Mouse (Mus musculus): ENCODE measurements around the gene Dtx4. TPM values are rescaled to one million over a fixed set of nuclear protein-coding genes. Genes with fewer than 3 reads are reported as not detected.

The Dtx4 gene
- total RNA-seq, 2 experiments from 2014 or later: 6.8 to 8.1 TPM

DNA sequence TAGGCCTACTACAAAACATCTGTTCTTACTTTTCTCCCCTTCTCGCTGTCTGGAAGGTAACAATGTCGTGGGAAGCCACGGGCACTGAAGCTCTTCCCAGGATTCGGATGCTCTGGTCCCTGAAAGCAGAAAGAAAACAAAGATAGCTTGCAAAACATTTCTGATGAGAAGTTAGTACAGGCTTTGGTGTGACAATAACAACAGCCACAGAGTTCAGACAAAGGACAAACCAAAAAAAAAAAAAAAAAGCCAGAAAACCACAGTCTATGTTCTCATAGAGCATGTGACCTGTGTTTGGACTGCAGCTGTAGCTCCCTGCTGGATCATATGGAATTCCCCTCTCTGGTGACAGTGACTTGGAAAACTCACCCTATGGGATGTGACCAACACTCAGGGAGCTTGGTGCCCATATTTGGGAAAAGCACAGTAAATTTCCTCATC, 28.0 kb downstream of the Dtx4 start:
- intact Hi-C loops (cut with DNase I): no loop called here
- no peak for DNase-seq (ENCODE audit: low spot score)

GRCm38 (mm10) chr19:12472381-12472976, 28.8 kb downstream of the Dtx4 start:
- no peak for DNase-seq (ENCODE audit: low spot score)
- intact Hi-C loops (cut with DNase I): no loop called here

DNA sequence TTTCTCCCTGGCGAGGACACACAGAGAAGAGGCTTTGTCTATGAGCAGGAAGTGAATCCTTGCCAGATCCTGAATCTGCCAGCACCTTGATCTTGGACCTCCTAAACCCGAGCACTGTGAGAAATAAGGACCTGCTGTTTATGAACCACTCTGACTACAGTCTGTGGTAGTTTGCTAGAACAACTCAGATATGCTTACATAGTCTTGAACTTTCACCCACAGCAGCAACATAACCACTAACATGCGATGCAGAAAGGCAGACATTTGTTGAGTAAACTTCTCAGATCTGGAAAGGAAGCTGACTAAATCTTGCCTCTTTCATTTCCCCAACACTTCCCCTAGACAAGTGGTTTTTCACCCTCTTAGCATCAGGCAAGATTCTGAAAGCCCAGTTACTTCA, 29.4 kb downstream of the Dtx4 start:
- intact Hi-C loops (cut with DNase I): no loop called here
- no peak for DNase-seq (ENCODE audit: low spot score)

DNA sequence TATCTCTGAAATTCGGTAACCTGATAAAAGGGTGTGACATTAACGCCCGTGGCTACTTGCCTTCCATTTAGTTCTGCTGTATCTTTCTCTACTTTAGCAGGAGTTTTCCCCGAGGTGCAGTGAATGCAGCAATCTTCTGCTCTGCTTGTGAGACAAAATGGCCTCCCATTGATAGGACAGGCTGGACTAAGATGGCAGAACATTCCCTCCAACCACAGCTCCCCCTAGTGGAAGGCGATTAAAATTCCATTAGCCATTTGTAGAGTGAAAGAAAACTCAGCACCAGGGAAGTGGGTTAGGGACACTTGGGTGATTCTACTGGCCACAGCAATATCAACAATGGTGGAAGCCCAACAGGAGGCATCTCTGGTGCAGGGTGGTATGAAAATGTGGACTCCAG, 33.8 kb downstream of the Dtx4 start:
- intact Hi-C loops (cut with DNase I): loop anchor here (5.0 kb wide), 2 partner anchors 35 to 125 kb away; partner anchors contain the start of gene Dtx4
- DNase-seq (ENCODE audit: low spot score): no peak

DNA sequence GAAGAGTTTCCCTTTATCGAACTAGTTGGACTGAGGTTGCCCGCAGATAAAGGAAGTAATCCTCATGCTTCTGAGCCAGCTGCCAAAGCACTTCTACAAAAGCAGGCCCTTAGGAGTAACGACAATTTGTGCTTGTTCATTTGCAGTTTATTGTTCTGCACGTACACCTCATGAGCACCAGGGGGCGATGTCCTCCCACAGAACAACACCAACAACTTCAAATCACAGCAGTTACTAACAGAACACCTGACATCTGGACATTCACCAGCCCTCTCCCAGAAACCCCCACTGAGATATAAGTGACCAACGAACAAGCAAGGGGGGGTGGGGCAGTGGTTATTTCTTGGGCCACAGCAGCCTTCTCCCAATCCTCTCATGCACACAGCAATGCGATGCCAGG, 35.0 kb downstream of the Dtx4 start:
- intact Hi-C loops (cut with DNase I): loop anchor here (5.0 kb wide), 2 partner anchors 36 to 126 kb away; partner anchors contain the start of gene Dtx4
- DNase-seq (ENCODE audit: low spot score): no peak

GRCm38 (mm10) chr19:12465530-12466144, 35.6 kb downstream of the Dtx4 start:
- intact Hi-C loops (cut with DNase I): loop anchor here (5.0 kb wide), 2 partner anchors 37 to 127 kb away; partner anchors contain the start of gene Dtx4
- DNase-seq (ENCODE audit: low spot score): no peak

- intact Hi-C loops (cut with DNase I): loop anchor here (5.0 kb wide), 2 partner anchors 38 to 128 kb away; partner anchors contain the start of gene Dtx4
- DNase-seq (ENCODE audit: low spot score): no peak
Measured at GRCm38 (mm10) chr19:12464674-12465073, 36.6 kb downstream of the Dtx4 start.

DNA sequence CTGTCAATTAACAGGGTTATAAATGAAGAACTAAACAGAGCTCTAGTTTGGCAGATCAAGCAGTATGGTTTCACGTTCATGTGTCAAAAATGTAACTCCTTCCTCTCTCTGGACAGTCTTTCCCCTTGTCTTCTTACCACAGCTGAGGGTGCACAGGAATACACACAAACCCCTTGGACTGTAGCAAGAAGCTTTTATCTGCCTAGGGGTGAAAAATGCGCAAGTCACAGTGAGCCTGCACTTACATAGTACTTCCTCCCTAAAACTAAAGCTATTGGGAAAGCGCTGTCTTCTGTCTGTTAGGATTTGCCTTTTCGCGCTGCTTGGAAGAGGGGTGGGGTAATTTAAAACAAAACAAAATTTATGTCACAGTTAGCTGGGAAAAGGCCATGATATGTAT, 37.1 kb downstream of the Dtx4 start:
- intact Hi-C loops (cut with DNase I): no loop called here
- no peak for DNase-seq (ENCODE audit: low spot score)

- intact Hi-C loops (cut with DNase I): no loop called here
- no peak for DNase-seq (ENCODE audit: low spot score)
Measured at GRCm38 (mm10) chr19:12463722-12464035, 37.6 kb downstream of the Dtx4 start.

- DNase-seq (ENCODE audit: low spot score): no peak
- intact Hi-C loops (cut with DNase I): no loop called here
Measured at GRCm38 (mm10) chr19:12462851-12463721, 38.2 kb downstream of the Dtx4 start.

- intact Hi-C loops (cut with DNase I): no loop called here
- DNase-seq (ENCODE audit: low spot score): no peak
Measured at GRCm38 (mm10) chr19:12460282-12461249, 40.7 kb downstream of the Dtx4 start, which contains the start of gene Mpeg1. Gene Mpeg1 (plus strand): TSS chr19:12460779.

- intact Hi-C loops (cut with DNase I): no loop called here
Measured at GRCm38 (mm10) chr19:12459516-12459915, 41.7 kb downstream of the Dtx4 start.

DNA sequence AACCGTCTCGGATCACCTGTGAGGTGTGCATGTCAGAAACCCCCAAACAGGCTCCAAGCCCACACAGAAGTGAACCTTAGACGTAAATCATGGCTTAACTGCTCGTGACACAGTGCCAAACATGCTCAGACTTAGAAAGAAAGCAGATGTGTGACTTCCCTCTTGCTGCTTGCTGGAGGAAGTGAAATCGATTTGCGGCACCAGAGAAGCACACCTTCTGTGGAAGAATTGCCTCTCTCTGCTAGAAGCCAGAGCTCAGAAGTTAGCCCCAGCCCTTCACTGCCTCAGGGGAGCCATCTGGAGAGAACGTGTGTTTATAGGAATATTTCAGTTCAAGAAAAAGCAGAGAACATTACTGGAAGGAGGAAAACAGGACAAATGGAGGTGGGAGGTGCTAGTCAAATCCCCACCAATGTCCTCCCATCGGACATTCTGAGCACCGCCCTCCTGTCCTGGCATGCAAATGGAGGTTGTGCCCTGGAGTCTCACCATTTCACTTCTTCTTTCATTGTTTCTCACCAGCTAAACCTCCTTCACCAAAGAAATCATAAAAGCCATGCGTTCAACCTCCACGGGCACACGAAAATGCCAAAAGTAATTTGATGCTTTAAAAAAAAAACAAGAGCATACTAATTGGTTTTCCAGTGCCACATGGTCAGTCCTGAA, 43.7 kb downstream of the Dtx4 start:
- no peak for DNase-seq (ENCODE audit: low spot score)
- intact Hi-C loops (cut with DNase I): no loop called here

More at GRCm38 (mm10) chr19:12459516-12459915, 41.7 kb downstream of the Dtx4 start:
- no peak for DNase-seq (ENCODE audit: low spot score)

DNA sequence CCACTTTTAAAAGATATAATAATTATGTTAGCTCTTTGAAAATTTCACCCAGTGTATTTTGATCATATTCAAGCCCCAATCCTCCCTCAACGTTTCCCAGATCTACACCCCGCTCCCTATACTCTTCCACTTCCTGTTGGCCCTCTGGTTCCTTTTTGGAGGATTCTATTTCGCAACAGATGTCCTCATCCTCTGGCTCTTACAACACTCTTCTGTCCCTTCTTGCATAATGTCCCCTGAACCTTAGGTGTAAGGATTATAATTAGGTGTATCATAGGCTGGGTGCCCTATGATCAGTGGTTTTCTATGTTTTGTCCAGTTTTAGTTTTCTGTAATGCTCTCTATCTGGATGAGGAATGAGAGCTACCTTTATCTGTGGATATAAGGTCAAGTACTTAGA, 56.2 kb downstream of the Dtx4 start:
- no peak for DNase-seq (ENCODE audit: low spot score)
- intact Hi-C loops (cut with DNase I): no loop called here

- DNase-seq (ENCODE audit: low spot score): no peak
- intact Hi-C loops (cut with DNase I): no loop called here
Measured at GRCm38 (mm10) chr19:12442560-12442959, 58.7 kb downstream of the Dtx4 start.

DNA sequence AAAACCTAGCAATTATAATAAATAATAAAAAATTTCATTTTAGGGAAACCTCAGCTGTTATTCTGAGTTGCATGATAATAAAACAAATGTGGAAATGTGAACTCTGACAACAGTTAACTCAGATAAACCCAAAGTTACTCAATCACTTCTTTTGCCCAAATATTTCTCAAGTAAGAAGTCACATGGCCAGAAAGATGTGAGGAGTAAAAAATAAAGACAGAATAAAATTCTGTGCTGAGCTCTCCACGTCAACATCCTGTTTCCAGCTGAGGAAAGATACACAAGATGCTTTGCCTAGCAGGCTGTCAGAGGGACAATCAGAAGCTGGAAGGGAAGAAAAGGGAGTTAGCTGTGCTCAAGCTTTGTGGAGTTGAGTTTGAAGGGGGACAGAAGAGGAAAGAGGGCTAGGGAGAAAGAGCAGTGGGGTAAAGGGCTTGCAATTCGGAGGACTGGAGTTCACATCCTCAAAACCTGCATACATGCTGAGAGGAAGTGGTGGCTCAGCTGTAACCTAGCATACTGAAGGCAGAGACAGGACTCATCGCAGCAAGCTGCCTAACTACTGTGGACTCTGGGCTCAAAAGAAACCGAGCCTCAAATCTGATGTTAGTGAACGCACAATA, 61.0 kb downstream of the Dtx4 start:
- intact Hi-C loops (cut with DNase I): no loop called here
- DNase-seq (ENCODE audit: low spot score): no peak

- no peak for DNase-seq (ENCODE audit: low spot score)
- intact Hi-C loops (cut with DNase I): loop anchor here (10.0 kb wide), 1 partner anchor 155 kb away; the partner anchor contains the start of gene Gm4952
Measured at GRCm38 (mm10) chr19:12439581-12439980, 61.7 kb downstream of the Dtx4 start.

- DNase-seq (ENCODE audit: low spot score): no peak
- intact Hi-C loops (cut with DNase I): loop anchor here (10.0 kb wide), 1 partner anchor 159 kb away; the partner anchor contains the start of gene Gm4952
Measured at GRCm38 (mm10) chr19:12435750-12436524, 65.3 kb downstream of the Dtx4 start.

All from heart, postnatal 25 days (tissue).